Mouse (Mus musculus) heart, embryonic 16.5 days (tissue): ENCODE measurements around the gene Il17c. TPM values are rescaled to one million over a fixed set of nuclear protein-coding genes. Genes with fewer than 3 reads are reported as not detected.

Experiments
- ATAC-seq: fragments of 200-750 bp; cut with Nextera tagmentation; replicated peaks from 2 replicates; pipeline ENCODE4 v1.8.0; 2017; ENCODE audit warnings: moderate number of reproducible peaks; ENCODE audit not compliant: insufficient read depth, low FRiP score; ENCODE audit errors: extremely low read depth
- H3K27ac ChIP-seq: fragments of 300-500 bp; sonication (generic); 2 replicates; pipeline ENCODE4 v1.5.1; 2014; ENCODE audit warnings: mild to moderate bottlenecking, low read length, control low read depth, moderate library complexity
- H3K27me3 ChIP-seq: fragments of 300-500 bp; sonication (generic); 2 replicates; pipeline ENCODE4 v1.6.1; 2014; ENCODE audit warnings: low read length, mixed read lengths; ENCODE audit not compliant: control insufficient read depth, insufficient read depth
- H3K36me3 ChIP-seq: fragments of 300-500 bp; sonication (generic); 2 replicates; pipeline ENCODE4 v1.6.1; 2014; ENCODE audit not compliant: control insufficient read depth, insufficient read depth
- H3K4me1 ChIP-seq: fragments of 300-500 bp; sonication (generic); 2 replicates; pipeline ENCODE4 v1.6.1; 2014; ENCODE audit warnings: low read length, mixed read lengths; ENCODE audit not compliant: control insufficient read depth, insufficient read depth
- H3K4me2 ChIP-seq: fragments of 300-500 bp; sonication (generic); 2 replicates; pipeline ENCODE4 v1.6.1; 2014; ENCODE audit warnings: low read depth, mild to moderate bottlenecking, control low read depth, low read length
- H3K4me3 ChIP-seq: fragments of 300-500 bp; sonication (generic); 2 replicates; pipeline ENCODE4 v1.5.1; 2014; ENCODE audit warnings: mild to moderate bottlenecking, control low read depth, low read length
- H3K9ac ChIP-seq: fragments of 300-500 bp; sonication (generic); 2 replicates; pipeline ENCODE4 v1.6.1; 2014; ENCODE audit warnings: low read length, control low read depth
- H3K9me3 ChIP-seq: fragments of 300-500 bp; sonication (generic); replicated peaks from 2 replicates; pipeline ENCODE4 v1.6.1; 2016; ENCODE audit warnings: low read length; ENCODE audit not compliant: control insufficient read depth
- WGBS: fragments of 180-500 bp; shearing (Covaris S2); extraction: QIAGEN DNeasy Blood & Tissue Kit; methylation state at CpG from one replicate; pipeline ENCODE4 v1.1.7; 2014; 5-methylcytosine and 5-hydroxymethylcytosine counted together
- polyA plus RNA-seq: library from polyadenylated mRNA; unstranded; fragments of >200 nt; fragmentation: Nextera tagmentation; extraction: Ambion mirVana; gene quantifications from 2 replicates; pipeline ENCODE4 v1.2.1, GENCODE M21; 2015

The Il17c gene
- 0.21 TPM in 1 of 2 replicates, not detected in the other for polyA plus RNA-seq

DNA sequence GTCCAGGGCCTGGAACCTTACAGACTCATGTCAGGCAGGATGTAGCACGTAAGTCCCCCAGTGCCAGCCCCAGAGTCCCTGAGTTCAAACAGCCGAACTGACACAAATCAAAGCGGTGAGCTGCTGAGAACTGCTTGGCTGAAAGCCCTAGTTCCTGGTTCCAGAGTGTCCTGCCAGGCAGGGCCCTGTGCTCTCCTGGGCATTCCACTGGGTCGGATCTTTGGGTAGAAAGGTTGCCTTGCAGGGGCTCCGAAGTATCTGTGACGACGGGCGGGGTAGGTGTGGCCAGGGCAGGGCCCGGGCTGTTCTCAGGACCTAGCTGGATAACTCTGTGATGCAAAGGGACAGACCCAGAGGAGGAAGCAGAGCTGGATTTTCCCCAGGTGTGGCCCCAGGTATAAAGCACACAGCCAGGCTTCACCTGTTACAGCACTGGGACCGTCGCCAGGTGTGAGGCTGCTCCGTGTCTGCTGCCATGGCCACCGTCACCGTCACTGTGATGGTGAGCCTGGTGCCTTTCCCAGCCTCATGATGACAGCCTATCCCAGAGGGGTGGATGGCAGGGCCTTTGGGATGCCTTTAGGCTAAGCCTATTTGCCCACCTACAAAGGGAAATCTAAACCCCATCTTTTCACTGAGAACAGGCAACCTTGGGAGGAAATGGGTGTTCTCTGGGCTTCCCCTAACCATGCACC lies at the start of gene Il17c:
TSS of gene Il17c (plus strand) at position 645 of the 695 bp plus-strand sequence.
- peaks cover 12% of the 10 kb centered on the region; the same call in 1 of the 2 replicates for H3K36me3 ChIP-seq
- no peak within 1 kb of the TSS for H3K27ac ChIP-seq
- H3K4me2 ChIP-seq = no peak within 1 kb of the TSS
- no peak within 1 kb of the TSS for H3K9ac ChIP-seq
- WGBS = 69% methylated on average over 14 of the region's 14 CpGs
- no peaks in the 10 kb centered on the region for H3K27me3 ChIP-seq
- H3K9me3 ChIP-seq = no peaks in the 10 kb centered on the region
- peaks cover 13% of the 10 kb centered on the region for H3K4me1 ChIP-seq
- H3K4me3 ChIP-seq = no peak within 1 kb of the TSS
- no peak for ATAC-seq

GRCm38 (mm10) chr8:122375320-122375719 lies 46.5 kb upstream of the Il17c start:
- Histone ChIP-seq H3K9me3 (no peaks in the 10 kb centered on the region), H3K4me1 (peaks cover 17% of the 10 kb centered on the region), H3K36me3 (peaks cover 12% of the 10 kb centered on the region), H3K4me3 (no peak overlapping the region), H3K27me3 (no peaks in the 10 kb centered on the region), H3K4me2 (peak overlapping the region; percentile 69; the same call in 1 of the 2 replicates), H3K9ac (no peak overlapping the region), H3K27ac (no peak overlapping the region)
- ATAC-seq = no peak
- 92% methylated on average over 7 of the region's 7 CpGs for WGBS

- 0 out of 2 replicates have a peak, but pooled peaks have one; percentile 0 for ATAC-seq
- Histone ChIP-seq H3K9ac (peak overlapping the region; percentile 65), H3K36me3 (peaks cover 14% of the 10 kb centered on the region), H3K4me3 (peak overlapping the region; percentile 73), H3K9me3 (no peaks in the 10 kb centered on the region), H3K27ac (peak overlapping the region; percentile 64), H3K27me3 (no peaks in the 10 kb centered on the region), H3K4me1 (peaks cover 17% of the 10 kb centered on the region), H3K4me2 (peak overlapping the region; percentile 69)
- WGBS = 20% methylated on average over 13 of the region's 13 CpGs
Observed at GRCm38 (mm10) chr8:122375751-122376364, 46.0 kb upstream of the Il17c start.

- H3K4me2 ChIP-seq = peak within 1 kb of the TSS; percentile 93
- peaks cover 14% of the 10 kb centered on the region for H3K36me3 ChIP-seq
- peak; percentile 98 for ATAC-seq
- H3K27ac ChIP-seq = peak within 1 kb of the TSS; percentile 91
- H3K4me3 ChIP-seq = peak within 1 kb of the TSS; percentile 73
- peak within 1 kb of the TSS; percentile 85 for H3K9ac ChIP-seq
- no peaks in the 10 kb centered on the region for H3K9me3 ChIP-seq
- under 1% methylated on average over 106 of the region's 107 CpGs for WGBS
- no peaks in the 10 kb centered on the region for H3K27me3 ChIP-seq
- H3K4me1 ChIP-seq = peaks cover 17% of the 10 kb centered on the region
Observed at GRCm38 (mm10) chr8:122376365-122377231, 45.2 kb upstream of the Il17c start, which contains the start of gene Zc3h18. Gene Zc3h18 (plus strand): TSS chr8:122376609.

DNA sequence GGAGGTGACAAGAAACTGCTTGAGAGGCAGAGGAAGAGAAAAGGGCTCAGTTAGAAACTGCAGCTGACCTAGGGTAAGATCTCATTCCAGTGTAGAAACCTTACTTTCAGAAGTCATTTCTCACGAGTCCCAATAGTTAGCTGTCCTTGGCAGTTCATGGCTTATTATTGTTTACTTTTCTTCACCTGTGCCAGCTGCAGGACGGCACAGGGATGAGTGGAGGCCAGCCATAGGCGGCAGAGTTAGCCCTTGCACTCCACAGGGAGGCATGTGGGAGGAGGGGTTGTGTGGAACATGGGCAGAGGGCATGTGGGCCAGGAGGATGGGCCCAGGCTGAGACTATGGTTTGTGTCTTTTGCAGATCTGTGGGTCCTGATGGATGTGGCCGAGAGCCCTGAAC lies 38.8 kb upstream of the Il17c start:
- 81% methylated on average over 4 of the region's 4 CpGs for WGBS
- Histone ChIP-seq H3K27ac (no peak overlapping the region), H3K9ac (no peak overlapping the region), H3K4me2 (no peak overlapping the region), H3K27me3 (no peaks in the 10 kb centered on the region), H3K4me1 (peaks cover 4% of the 10 kb centered on the region), H3K36me3 (peaks cover 47% of the 10 kb centered on the region), H3K4me3 (no peak overlapping the region), H3K9me3 (no peaks in the 10 kb centered on the region)
- no peak for ATAC-seq

DNA sequence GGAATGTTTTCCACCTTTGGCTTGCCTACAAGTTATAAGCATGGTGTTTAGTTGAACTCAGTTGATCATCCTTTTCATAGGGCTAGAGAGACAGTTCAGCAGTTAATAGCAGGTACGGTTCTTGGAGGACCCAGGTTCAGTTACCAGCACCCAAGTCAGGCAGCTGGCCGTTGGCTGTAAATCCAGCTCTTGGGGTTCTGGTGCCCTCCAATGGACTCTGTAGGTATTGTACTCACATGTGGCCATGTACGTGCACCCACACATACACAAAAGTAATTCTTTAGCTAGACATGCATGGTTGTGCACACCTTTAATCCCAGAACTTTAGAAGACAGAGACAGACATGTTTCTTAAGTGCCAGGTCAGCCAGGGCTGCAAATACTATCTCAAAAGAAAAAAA lies 32.5 kb upstream of the Il17c start:
- Histone ChIP-seq H3K27me3 (no peaks in the 10 kb centered on the region), H3K27ac (no peak overlapping the region), H3K4me2 (no peak overlapping the region), H3K9me3 (0 out of 2 replicates have a peak, but pooled peaks cover 4% of the 10 kb centered on the region), H3K4me1 (no peaks in the 10 kb centered on the region), H3K9ac (no peak overlapping the region), H3K4me3 (no peak overlapping the region), H3K36me3 (peaks cover 47% of the 10 kb centered on the region)
- ATAC-seq = no peak
- 90% methylated on average over 3 of the region's 3 CpGs for WGBS

- Histone ChIP-seq H3K9ac (no peak overlapping the region), H3K36me3 (peaks cover 38% of the 10 kb centered on the region), H3K4me3 (no peak overlapping the region), H3K27ac (no peak overlapping the region), H3K27me3 (no peaks in the 10 kb centered on the region), H3K4me2 (no peak overlapping the region), H3K9me3 (0 out of 2 replicates have a peak, but pooled peaks cover 4% of the 10 kb centered on the region), H3K4me1 (no peaks in the 10 kb centered on the region)
- 80% methylated on average over 3 of the region's 3 CpGs for WGBS
- ATAC-seq = no peak
Observed at GRCm38 (mm10) chr8:122390758-122391157, 31.1 kb upstream of the Il17c start.

GRCm38 (mm10) chr8:122393717-122394116 lies 28.1 kb upstream of the Il17c start:
- no peak for ATAC-seq
- H3K4me1 ChIP-seq = no peaks in the 10 kb centered on the region
- no peak overlapping the region for H3K4me3 ChIP-seq
- H3K4me2 ChIP-seq = no peak overlapping the region
- no peak overlapping the region for H3K9ac ChIP-seq
- peaks cover 26% of the 10 kb centered on the region for H3K36me3 ChIP-seq
- 0 out of 2 replicates have a peak, but pooled peaks cover 4% of the 10 kb centered on the region for H3K9me3 ChIP-seq
- no peak overlapping the region for H3K27ac ChIP-seq
- H3K27me3 ChIP-seq = no peaks in the 10 kb centered on the region
